Mouse (Mus musculus) CH12.LX (cell line): Measurements from ENCODE around the gene Rpl34. TPM values are rescaled to one million over a fixed set of nuclear protein-coding genes. Genes with fewer than 3 reads are reported as not detected.

ENCODE experiments used
- DNase-seq: peaks from one replicate; pipeline ENCODE4 v3.0.0-alpha.2; 2013; ENCODE audit errors: extremely low read depth
- H3K27ac ChIP-seq: 2 replicates; pipeline ENCODE4 v1.5.1; 2012; ENCODE audit warnings: low read depth, mild to moderate bottlenecking, control low read depth, moderate library complexity; ENCODE audit not compliant: insufficient read depth
- H3K27me3 ChIP-seq: replicated peaks from 2 replicates; pipeline ENCODE3; 2012; ENCODE audit warnings: inconsistent platforms
- H3K36me3 ChIP-seq, 2 experiments: replicated peaks in 1 of 2; 2 replicates each; pipeline versions ENCODE3 to v1.6.1; 2012; ENCODE audit warnings: inconsistent platforms in 1 of 2, low read length in 1 of 2, mild to moderate bottlenecking in 1 of 2, mixed read lengths in 1 of 2, moderate library complexity in 1 of 2; ENCODE audit not compliant: control insufficient read depth in 1 of 2, insufficient read depth in 1 of 2
- H3K4me1 ChIP-seq, 2 experiments: 2 replicates each; pipeline ENCODE4 v1.6.1; 2012; ENCODE audit warnings: inconsistent platforms in 1 of 2, moderate library complexity in 1 of 2; ENCODE audit not compliant: insufficient read depth in 2 of 2, control insufficient read depth in 1 of 2
- H3K4me2 ChIP-seq: 2 replicates; pipeline ENCODE4 v1.6.1; 2012; ENCODE audit warnings: low read depth, mild to moderate bottlenecking, control low read depth; ENCODE audit not compliant: poor library complexity, insufficient read depth, severe bottlenecking
- H3K4me3 ChIP-seq, 3 experiments: fragments of 150-350 bp in 1 of 3; sonication (generic) in 1 of 3; replicated peaks in 1 of 3; 2 replicates each; pipeline versions ENCODE3 to v1.5.1; 2011 to 2012; ENCODE audit warnings: low read depth in 2 of 3, low read length in 2 of 3, mild to moderate bottlenecking in 2 of 3, moderate library complexity in 2 of 3, control low read depth in 1 of 3, improper control_type of control experiment in 1 of 3, inconsistent platforms in 1 of 3, mixed read lengths in 1 of 3; ENCODE audit not compliant: poor library complexity in 1 of 3
- H3K79me2 ChIP-seq: replicated peaks from 2 replicates; pipeline ENCODE4 v1.6.1; 2012; ENCODE audit warnings: mild to moderate bottlenecking, moderate library complexity; ENCODE audit not compliant: control insufficient read depth, poor library complexity, insufficient read depth, severe bottlenecking; ENCODE audit errors: extremely low read depth
- H3K9ac ChIP-seq: 2 replicates; pipeline ENCODE4 v1.6.1; 2012; ENCODE audit warnings: low read depth, mild to moderate bottlenecking, control low read depth, moderate library complexity; ENCODE audit not compliant: insufficient read depth
- H3K9me3 ChIP-seq: replicated peaks from 2 replicates; pipeline ENCODE3; 2012; ENCODE audit warnings: low read length, inconsistent platforms, mixed read lengths
- BHLHE40 ChIP-seq: IDR thresholded peaks from 2 replicates; pipeline ENCODE4 v1.6.1; 2011; ENCODE audit warnings: mild to moderate bottlenecking, low read depth, low read length, improper control_type of control experiment
- E2F4 ChIP-seq: IDR thresholded peaks from 2 replicates; pipeline ENCODE4 v1.6.1; 2011; ENCODE audit warnings: low read depth, low read length, improper control_type of control experiment; ENCODE audit not compliant: insufficient replicate concordance
- ELF1 ChIP-seq: IDR thresholded peaks from 2 replicates; pipeline ENCODE4 v1.6.1; 2014; ENCODE audit warnings: low read depth, mild to moderate bottlenecking, inconsistent platforms, low read length, improper control_type of control experiment
- EP300 ChIP-seq: IDR thresholded peaks from 2 replicates; pipeline ENCODE4 v1.6.1; 2011; ENCODE audit warnings: low read length, improper control_type of control experiment
- JUND ChIP-seq: conservative IDR thresholded peaks from 2 replicates; pipeline ENCODE4 v1.6.1; 2011; ENCODE audit warnings: low read depth, low read length, improper control_type of control experiment
- KAT2A ChIP-seq: IDR thresholded peaks from 2 replicates; pipeline ENCODE4 v1.6.1; 2012; ENCODE audit warnings: low read length, improper control_type of control experiment, inconsistent platforms; ENCODE audit not compliant: insufficient replicate concordance
- MAFK ChIP-seq: IDR thresholded peaks from 2 replicates; pipeline ENCODE4 v1.6.1; 2011; ENCODE audit warnings: low read length, improper control_type of control experiment; ENCODE audit not compliant: insufficient replicate concordance
- MEF2A ChIP-seq: IDR thresholded peaks from 2 replicates; pipeline ENCODE4 v1.6.1; 2014; ENCODE audit warnings: low read depth, mild to moderate bottlenecking, inconsistent platforms, low read length, improper control_type of control experiment, borderline replicate concordance
- MXI1 ChIP-seq: IDR thresholded peaks from 2 replicates; pipeline ENCODE4 v1.6.1; 2011; ENCODE audit warnings: mild to moderate bottlenecking, low read depth, low read length, improper control_type of control experiment
- NRF1 ChIP-seq: IDR thresholded peaks from 2 replicates; pipeline ENCODE4 v1.6.1; 2014; ENCODE audit warnings: low read depth, mild to moderate bottlenecking, inconsistent platforms, low read length, improper control_type of control experiment, moderate library complexity
- POLR2A ChIP-seq: IDR thresholded peaks from 2 replicates; pipeline ENCODE4 v1.6.1; 2011; ENCODE audit warnings: low read depth, mild to moderate bottlenecking, improper control_type of control experiment, low read length
- SIN3A ChIP-seq: IDR thresholded peaks from 2 replicates; pipeline ENCODE4 v1.6.1; 2012; ENCODE audit warnings: low read length, improper control_type of control experiment, inconsistent platforms
- SMC3 ChIP-seq: IDR thresholded peaks from 2 replicates; pipeline ENCODE4 v1.6.1; 2011; ENCODE audit warnings: low read depth, low read length, improper control_type of control experiment
- TBP ChIP-seq: conservative IDR thresholded peaks from 2 replicates; pipeline ENCODE4 v1.6.1; 2011; ENCODE audit warnings: low read depth, low read length, improper control_type of control experiment
- USF2 ChIP-seq: conservative IDR thresholded peaks from 2 replicates; pipeline ENCODE4 v1.6.1; 2011; ENCODE audit warnings: low read depth, low read length, improper control_type of control experiment
- ZKSCAN1 ChIP-seq: IDR thresholded peaks from 2 replicates; pipeline ENCODE4 v1.6.1; 2012; ENCODE audit warnings: low read depth, inconsistent platforms, low read length, improper control_type of control experiment, borderline replicate concordance
- ZNF384 ChIP-seq: IDR thresholded peaks from 2 replicates; pipeline ENCODE4 v1.6.1; 2012; ENCODE audit warnings: low read depth, low read length, improper control_type of control experiment, inconsistent platforms
- dilution Hi-C: fragments of 300-500 bp; cut with MboI; formaldehyde crosslinking; loops from 2 replicates; pipeline ENCODE4 v1.14.3; 2020; ENCODE audit warnings: low sequenced_read_pairs; ENCODE audit not compliant: extremely low pct_unique_long_range_greater_than_20kb, extremely low pct_ligation_motif_present
- in situ Hi-C: fragments of 300-500 bp; cut with MboI; formaldehyde crosslinking; loops from 3 replicates; pipeline ENCODE4 v1.14.3; 2019; ENCODE audit warnings: low sequenced_read_pairs, low pct_ligation_motif_present, low pct_unique_long_range_greater_than_20kb, mixed read lengths
- polyA plus RNA-seq: library from polyadenylated mRNA; unstranded; fragments of >175 nt; gene quantifications from 2 replicates; pipeline ENCODE4 v1.2.1, GENCODE M21; 2012; ENCODE audit warnings: low read depth; ENCODE audit not compliant: insufficient read length
- total RNA-seq, 2 experiments: library from RNA; depleted of rRNA; stranded (reverse); fragments of 300-350 nt in 1 of 2; fragments of >200 nt in 1 of 2; gene quantifications; 2 replicates each; pipeline ENCODE4 v1.2.3; 2012 to 2014

The Rpl34 gene
- total and polyA plus RNA-seq, 3 experiments, result 1,701 to 3,001 (median 2,604) TPM

DNA sequence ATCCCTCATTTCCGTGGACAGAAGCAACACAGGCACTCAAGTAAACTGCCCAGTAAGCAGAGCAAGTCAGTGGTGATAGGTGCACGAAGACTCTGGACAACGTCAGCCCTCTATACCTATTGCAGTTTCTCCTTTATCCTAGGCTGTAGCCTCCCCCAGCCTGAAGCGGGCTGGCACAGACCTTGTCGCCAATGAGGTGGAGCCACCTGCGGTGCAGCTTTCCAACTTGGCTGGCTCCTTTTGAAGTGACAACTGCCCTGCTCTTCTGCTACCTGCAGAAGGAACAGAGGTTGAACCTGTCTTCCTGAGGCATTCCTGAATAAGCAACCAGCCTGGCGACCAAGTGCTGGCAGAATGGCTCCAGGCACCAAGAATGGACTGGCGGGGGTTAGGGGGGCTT lies 46.4 kb downstream of the Rpl34 start:
- no peaks in the 10 kb centered on the region for H3K36me3 ChIP-seq
- H3K4me3 ChIP-seq, result no peak overlapping the region
- DNase-seq, result no peak
- H3K27me3 ChIP-seq, result no peaks in the 10 kb centered on the region
- no peaks in the 10 kb centered on the region for H3K79me2 ChIP-seq
- TF ChIP-seq ELF1, result no peak
- no peak for TF ChIP-seq E2F4
- no peak for TF ChIP-seq EP300
- TF ChIP-seq BHLHE40, result no peak
- peaks cover 4 to 11% of the 10 kb centered on the region in 2 experiments; a peak in 3 of 4 replicates for H3K4me1 ChIP-seq
- no peak overlapping the region for H3K4me2 ChIP-seq
- no peaks in the 10 kb centered on the region for H3K9me3 ChIP-seq
- H3K27ac ChIP-seq, result no peak overlapping the region
- dilution Hi-C loops, result no loop called here
- in situ Hi-C loops, result loop anchor here (25.0 kb wide), 1 partner anchor 772 kb away; the partner anchor contains the start of gene Casp6
- H3K9ac ChIP-seq, result no peak overlapping the region

DNA sequence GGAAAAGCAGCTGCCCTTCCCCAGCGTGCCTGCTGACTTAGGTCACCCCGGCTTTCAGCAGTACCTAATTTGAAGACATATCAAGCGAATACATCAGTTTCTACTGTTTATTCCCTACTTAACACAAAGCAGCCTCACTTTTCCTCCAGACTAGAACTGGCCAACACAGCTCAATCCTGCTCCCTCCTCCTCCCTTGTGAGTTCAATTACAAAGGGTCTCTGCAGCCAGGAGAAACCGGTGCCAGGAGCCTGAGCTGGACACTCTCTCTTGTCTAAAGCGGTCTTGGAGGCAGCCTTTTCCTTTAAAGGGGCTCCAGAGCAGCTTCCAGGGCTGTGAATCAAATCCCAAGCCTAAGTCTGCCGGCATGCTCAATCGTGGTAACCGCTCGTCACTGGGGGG lies 48.0 kb downstream of the Rpl34 start:
- DNase-seq, result no peak
- Histone ChIP-seq H3K9ac (no peak overlapping the region), H3K4me1 (peaks cover 4 to 11% of the 10 kb centered on the region in 2 experiments; a peak in 3 of 4 replicates), H3K4me2 (no peak overlapping the region), H3K27ac (no peak overlapping the region), H3K4me3 (no peak overlapping the region), H3K79me2 (no peaks in the 10 kb centered on the region), H3K36me3 (no peaks in the 10 kb centered on the region), H3K27me3 (no peaks in the 10 kb centered on the region), H3K9me3 (no peaks in the 10 kb centered on the region)
- dilution Hi-C loops, result no loop called here
- in situ Hi-C loops, result loop anchor here (25.0 kb wide), 1 partner anchor 770 kb away; the partner anchor contains the start of gene Casp6
- no peak for TF ChIP-seq JUND

DNA sequence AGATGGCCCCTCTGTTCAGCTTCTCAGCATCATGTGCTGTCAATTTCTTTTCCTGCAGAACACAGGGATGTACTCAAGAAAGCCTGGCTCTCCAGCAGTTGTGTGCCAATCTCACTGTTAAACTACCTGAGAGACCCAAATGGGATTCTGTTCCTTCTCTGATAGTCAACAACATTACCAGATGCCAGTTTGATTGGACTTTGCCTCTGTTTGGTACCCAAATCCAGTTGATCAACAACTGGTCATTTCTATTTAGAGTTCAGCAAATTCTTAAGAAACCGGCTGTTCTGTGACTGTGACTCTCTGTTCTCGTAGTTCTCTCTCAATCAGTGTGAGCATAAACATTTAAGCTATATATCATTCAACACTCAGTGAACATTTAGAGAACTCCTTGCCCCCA lies 49.0 kb downstream of the Rpl34 start:
- DNase-seq, result no peak
- TF ChIP-seq ELF1, result no peak
- TF ChIP-seq ZKSCAN1, result no peak
- no peak for TF ChIP-seq NRF1
- TF ChIP-seq SMC3, result no peak
- TF ChIP-seq POLR2A, result no peak
- TF ChIP-seq MXI1, result no peak
- TF ChIP-seq KAT2A, result no peak
- TF ChIP-seq ZNF384, result no peak
- no peak for TF ChIP-seq EP300
- no peak for TF ChIP-seq TBP
- no peak for TF ChIP-seq BHLHE40
- TF ChIP-seq USF2, result no peak
- no peak for TF ChIP-seq E2F4
- no peak for TF ChIP-seq SIN3A
- no peak for TF ChIP-seq MEF2A
- no peak for TF ChIP-seq MAFK
- no peaks in the 10 kb centered on the region for H3K9me3 ChIP-seq
- no peak overlapping the region for H3K4me3 ChIP-seq
- H3K79me2 ChIP-seq, result no peaks in the 10 kb centered on the region
- H3K27me3 ChIP-seq, result no peaks in the 10 kb centered on the region
- no peak overlapping the region for H3K4me2 ChIP-seq
- in situ Hi-C loops, result loop anchor here (25.0 kb wide), 1 partner anchor 769 kb away; the partner anchor contains the start of gene Casp6
- dilution Hi-C loops, result no loop called here
- H3K4me1 ChIP-seq, result peaks cover 4 to 11% of the 10 kb centered on the region in 2 experiments; a peak in 3 of 4 replicates
- H3K27ac ChIP-seq, result no peak overlapping the region
- no peak overlapping the region for H3K9ac ChIP-seq
- no peaks in the 10 kb centered on the region for H3K36me3 ChIP-seq
